Mouse (Mus musculus): Measurements from ENCODE around the gene Pcdh11x. TPM values are rescaled to one million over a fixed set of nuclear protein-coding genes. Genes with fewer than 3 reads are reported as not detected.
"Not testable (repeated sequence)": the region's sequence is repeated elsewhere in the genome, so short reads cannot be mapped to it uniquely, and the experiment has no call there.

Pcdh11x gene
- under 1 TPM; 0.08 to 0.38 TPM for total RNA-seq (2021)
- long read RNA-seq, experiment 1, result 0 reads
- long read RNA-seq, experiment 2, result 0 reads

DNA sequence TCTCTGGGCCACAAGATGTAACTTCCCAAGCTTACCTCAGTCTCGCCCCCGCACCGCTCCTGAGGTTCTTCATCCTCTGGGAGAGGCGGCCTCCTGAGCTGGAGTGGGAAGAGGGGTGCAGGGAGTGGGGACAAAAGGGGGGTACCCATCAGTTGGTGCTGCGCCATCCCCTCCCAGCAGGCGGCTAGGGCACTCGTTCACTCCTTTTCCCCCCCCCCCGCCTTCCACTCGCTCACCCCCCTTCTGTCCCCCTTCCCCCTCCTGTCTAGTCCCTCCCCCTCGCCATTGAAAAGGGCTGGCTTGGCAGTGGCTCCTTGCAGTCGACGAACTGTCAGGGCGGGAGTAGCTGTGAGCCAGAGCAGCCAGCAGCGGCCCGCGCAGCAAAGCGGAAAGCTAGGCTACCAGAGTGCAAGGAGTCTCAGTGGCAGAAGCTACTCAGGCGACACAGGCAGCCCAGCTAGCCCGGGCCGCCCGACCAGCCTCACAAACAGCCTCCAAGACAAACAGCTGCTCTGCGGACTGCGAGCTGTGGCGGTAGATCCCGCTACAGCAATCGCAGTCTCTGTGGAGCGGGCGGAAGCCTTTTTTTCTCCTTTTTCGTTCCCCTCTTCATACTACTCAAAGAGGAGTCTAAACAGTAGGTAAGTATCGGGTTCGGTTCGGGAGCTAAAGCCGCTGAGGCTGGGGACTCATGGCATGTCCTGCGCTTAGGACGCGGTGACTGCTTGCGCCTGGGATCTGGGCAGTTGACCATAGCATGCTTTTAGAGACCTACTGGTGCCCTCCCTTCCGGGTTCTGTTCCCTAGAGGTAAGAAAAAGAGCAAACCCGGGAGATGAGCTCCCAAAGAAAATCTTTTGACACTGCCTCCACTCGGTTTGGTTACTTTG, at the start of gene Pcdh11x:
Pcdh11x (plus strand) TSS at position 249 of the 889 bp plus-strand sequence.
- DNase-seq, result peak; percentile 5

DNA sequence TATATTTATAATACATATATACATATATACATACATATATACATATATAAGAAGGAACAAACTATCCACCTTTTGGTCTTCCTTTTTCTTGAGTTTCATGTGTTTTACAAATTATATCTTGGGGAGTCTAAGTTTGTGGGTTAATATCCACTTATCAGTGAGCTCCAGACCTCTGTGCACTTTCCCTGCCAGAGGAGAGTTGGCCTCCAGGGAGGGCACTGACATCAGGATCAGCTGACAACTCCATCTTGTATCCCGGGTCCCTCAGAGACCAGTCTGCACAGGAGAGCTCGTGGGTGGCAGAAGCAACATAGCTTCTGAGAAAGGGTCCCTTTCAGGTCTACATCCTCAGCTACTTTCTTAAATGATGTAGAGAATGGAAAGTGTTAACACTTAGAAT, 30.0 kb upstream of the Pcdh11x start:
- DNase-seq, result no peak

DNA sequence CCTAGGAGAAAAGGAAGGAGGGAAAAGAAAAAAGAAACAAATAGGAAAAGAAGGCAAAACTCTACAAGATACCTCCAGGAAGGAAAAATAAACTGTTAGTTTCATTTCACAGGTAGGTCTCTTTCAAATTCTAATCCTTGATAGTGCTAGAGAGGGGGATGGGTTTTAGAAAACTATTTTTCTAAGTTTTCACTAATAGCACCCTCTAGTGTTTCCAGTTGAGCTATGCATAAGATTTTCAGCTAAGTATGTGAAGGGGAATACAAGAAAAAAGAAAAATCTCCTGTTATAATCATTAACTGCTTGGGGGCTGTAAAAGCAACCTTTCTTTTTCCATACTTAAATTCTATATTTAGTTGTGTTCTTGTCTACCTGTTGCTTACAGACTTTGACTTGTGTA, 4.5 kb upstream of the Pcdh11x start:
- DNase-seq, result no peak

GRCm38 (mm10) chrX:120287502-120287901, 2.6 kb upstream of the Pcdh11x start:
- DNase-seq, result no peak

DNA sequence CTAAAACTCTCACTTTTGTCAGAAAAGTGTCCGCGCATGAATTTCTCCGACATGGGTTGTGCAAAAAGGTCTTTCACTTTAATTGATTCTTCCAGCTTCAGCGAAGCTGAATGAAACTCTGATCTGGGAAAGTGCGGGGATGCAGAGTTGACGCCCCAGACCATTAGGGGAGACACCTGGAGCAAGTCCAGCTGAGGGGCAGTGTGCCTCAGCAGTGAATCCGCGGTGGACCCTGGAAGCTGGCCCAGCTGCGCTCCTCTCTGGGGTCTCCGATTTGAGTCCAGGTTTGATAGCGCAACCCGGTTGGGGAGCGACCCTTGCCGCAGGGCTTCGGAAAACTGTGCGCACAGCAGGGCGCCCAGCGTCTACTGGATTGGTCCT, 831 bp downstream of the Pcdh11x start:
- DNase-seq, result no peak

DNA sequence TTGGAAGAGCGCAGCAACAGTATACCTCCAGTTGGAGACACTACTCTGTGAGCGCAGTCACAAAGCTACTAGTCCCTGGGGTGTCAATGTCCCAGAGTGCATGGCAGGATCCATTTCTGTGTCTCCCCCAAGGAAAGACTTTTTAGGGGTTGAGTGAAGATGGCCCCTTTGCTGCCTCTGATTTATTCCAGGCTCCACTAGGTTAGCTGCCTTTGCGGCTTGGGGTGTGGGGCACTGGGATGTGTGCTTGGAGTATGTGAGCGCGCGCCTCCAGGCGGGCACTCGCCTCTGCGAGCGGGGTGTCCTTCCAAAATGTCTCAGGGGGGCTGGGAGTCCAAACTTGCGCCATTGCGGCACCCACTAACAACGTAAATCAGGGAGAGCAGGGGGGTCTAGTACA, 1.6 kb downstream of the Pcdh11x start:
- DNase-seq, result no peak

- DNase-seq, result peak; percentile 5
Measured at GRCm38 (mm10) chrX:120292832-120293750, 3.0 kb downstream of the Pcdh11x start.

GRCm38 (mm10) chrX:120301469-120302175, 11.6 kb downstream of the Pcdh11x start:
- no peak for DNase-seq

DNA sequence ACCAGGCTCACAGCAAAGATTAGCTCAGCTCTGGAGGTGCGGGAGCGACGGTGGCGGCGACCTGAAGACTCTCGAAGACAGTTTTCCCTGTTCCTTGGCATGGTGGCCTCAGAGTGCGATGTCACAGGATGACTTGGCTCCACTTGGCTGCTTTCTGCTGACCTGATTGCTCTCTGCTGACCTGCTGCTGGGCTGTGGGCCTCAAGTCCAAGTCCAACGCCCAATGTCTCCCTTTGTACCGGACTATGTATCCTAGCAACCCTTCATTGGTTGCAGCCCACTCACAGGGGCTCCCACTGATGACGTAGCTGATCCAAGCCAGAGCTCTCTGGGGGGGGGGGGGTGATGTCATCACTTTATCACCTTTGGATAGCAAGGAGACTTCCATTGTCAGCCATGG, 22.9 kb downstream of the Pcdh11x start, which contains the start of gene H2afb3:
H2afb3 (minus strand) TSS at position 101 of the 400 bp plus-strand sequence.
- not testable (repeated sequence) for DNase-seq

DNA sequence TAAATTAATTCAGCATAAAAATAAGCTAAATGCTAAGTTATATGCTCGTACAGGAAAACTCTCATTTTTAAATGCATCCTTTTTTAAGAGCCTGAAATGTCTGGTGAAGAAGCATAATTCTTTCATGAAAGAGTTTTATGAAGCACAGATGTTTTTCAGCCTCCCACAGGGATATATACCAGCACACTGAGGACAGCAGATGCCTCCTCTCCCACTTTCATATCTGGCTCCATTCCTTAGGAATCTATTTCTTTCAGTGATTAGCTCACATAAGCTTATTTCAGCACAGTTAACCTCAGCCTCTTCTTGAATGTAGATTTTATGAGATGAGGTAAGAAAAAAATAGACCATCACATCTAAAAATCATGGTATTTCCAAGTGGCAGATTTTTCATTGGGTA, 176.2 kb downstream of the Pcdh11x start:
- DNase-seq, result no peak

DNA sequence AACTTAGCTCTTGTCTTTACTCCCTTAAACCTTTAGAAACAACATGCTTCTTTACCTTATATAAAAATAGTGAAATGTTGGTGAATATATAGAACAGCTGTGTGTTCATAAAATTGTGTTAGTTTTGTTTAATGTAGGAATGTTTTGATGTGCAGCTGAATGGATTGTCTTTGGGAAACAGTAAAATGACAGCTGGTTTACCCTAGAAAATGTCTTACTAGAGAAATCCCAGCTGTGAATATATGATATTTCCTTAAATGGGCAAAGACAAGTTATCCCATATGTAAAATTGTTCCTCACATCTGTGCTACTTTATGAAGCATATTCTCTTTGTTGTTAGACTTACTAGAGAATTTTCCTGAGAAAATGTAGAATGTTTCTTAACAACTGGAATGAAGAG, 196.4 kb downstream of the Pcdh11x start:
- DNase-seq, result no peak

- DNase-seq, result no peak
Measured at GRCm38 (mm10) chrX:120524986-120525385, 234.9 kb downstream of the Pcdh11x start.

DNA sequence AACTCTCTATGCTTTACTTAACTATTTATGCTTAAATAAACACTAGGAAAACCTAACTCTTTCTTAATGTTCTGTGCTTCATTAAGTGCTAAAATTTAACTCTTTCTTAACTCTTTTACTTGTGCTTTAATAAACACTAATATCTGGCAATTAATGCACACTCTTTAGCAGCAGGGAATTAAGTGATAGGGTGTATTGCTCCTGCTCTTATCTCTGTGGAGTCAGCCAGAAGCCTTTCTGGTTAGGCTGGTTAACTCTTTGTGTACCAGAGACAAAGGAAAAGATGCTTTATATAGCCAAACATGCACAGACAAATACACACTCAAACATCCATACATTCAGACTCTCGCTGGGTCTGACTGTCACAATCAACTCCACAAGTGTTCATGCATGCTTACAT, 309.2 kb downstream of the Pcdh11x start:
- DNase-seq, result no peak

- no peak for DNase-seq
Measured at GRCm38 (mm10) chrX:120618460-120618859, 328.4 kb downstream of the Pcdh11x start.

GRCm38 (mm10) chrX:120670236-120670635, 380.2 kb downstream of the Pcdh11x start:
- not testable (repeated sequence) for DNase-seq

- no peak for DNase-seq
Measured at GRCm38 (mm10) chrX:120734144-120734543, 444.1 kb downstream of the Pcdh11x start.

GRCm38 (mm10) chrX:120735792-120736191, 445.7 kb downstream of the Pcdh11x start:
- DNase-seq, result no peak

- DNase-seq, result no peak
Measured at GRCm38 (mm10) chrX:120944556-120944955, 654.5 kb downstream of the Pcdh11x start.

All from gastrocnemius, postnatal 25 days (tissue).